In genomic region chr6:88485378-88485777, GRCm38 (mm10) we compare ENCODE assay signal across 13 mouse cellular contexts. TPM values are rescaled to one million over a fixed set of nuclear protein-coding genes. Genes with fewer than 3 reads are reported as not detected.
DNase-seq lines count a peak whose midpoint lies in the region; ATAC-seq and TF ChIP-seq lines count a peak whose summit lies in the region.
"Had no signal": no experiment of that assay in that cellular context is flagged by ENCODE, and none has a peak within 500 bp of the region (broad histone marks: within the 10 kb centered on the region; RNA-seq: fewer than 3 reads in every experiment).

No protein-coding gene starts in this region.

- TF ChIP-seq CTCF in kidney, adult 2 months (conservative IDR thresholded peaks at IDR 0.05; ENCODE audit: insufficient read depth, insufficient read length, low read depth, low read length): no peak
- no peak for TF ChIP-seq CTCF in liver, adult 2 months (IDR thresholded peaks at IDR 0.05; ENCODE audit: low read depth, low read length)

- H3K27me3 ChIP-seq in kidney, adult 2 months (replicated peaks; ENCODE audit: control insufficient read depth, insufficient read depth, low read length): no peaks in the 10 kb centered on the region
- no peaks in the 10 kb centered on the region for H3K27me3 ChIP-seq in liver, adult 2 months (ENCODE audit: control insufficient read depth, insufficient read depth, low read length)
- H3K27me3 ChIP-seq: intestine, embryonic 15.5 days had no signal

- no peak overlapping the region for H3K9ac ChIP-seq in liver, adult 2 months (ENCODE audit: low read depth, low read length)
- H3K9ac ChIP-seq: forebrain, postnatal 0 days; intestine, embryonic 15.5 days had no signal

- H3K79me2 ChIP-seq in liver, adult 2 months (ENCODE audit: control insufficient read depth, insufficient read depth, low read length): no peaks in the 10 kb centered on the region

- no peaks in the 10 kb centered on the region for H3K36me3 ChIP-seq in kidney, adult 2 months (ENCODE audit: control insufficient read depth, insufficient read depth, low read length)
- peaks cover 19% of the 10 kb centered on the region for H3K36me3 ChIP-seq in liver, adult 2 months (ENCODE audit: control insufficient read depth, insufficient read depth, low read length)

- WGBS in kidney, adult 2 months: 72% methylated on average over 6 of the region's 6 CpGs
- 35% methylated on average over 6 of the region's 6 CpGs for WGBS in liver, adult 2 months

- H3K4me1 ChIP-seq in kidney, adult 2 months (ENCODE audit: control insufficient read depth, insufficient read depth, low read length): no peaks in the 10 kb centered on the region
- H3K4me1 ChIP-seq in liver, adult 2 months (ENCODE audit: control insufficient read depth, insufficient read depth, low read length): peaks cover 5% of the 10 kb centered on the region; the same call in 1 of the 2 replicates
- H3K4me1 ChIP-seq: intestine, embryonic 15.5 days had no signal

- H3K4me3 ChIP-seq in kidney, adult 2 months (ENCODE audit: insufficient read depth, low read depth, low read length): no peak overlapping the region
- no peak overlapping the region for H3K4me3 ChIP-seq in liver, adult 2 months (ENCODE audit: insufficient read depth, low read depth, low read length)
- H3K4me3 ChIP-seq: intestine, embryonic 15.5 days had no signal

- no peak for ATAC-seq in CD4-positive, CD25-positive, alpha-beta regulatory T cell, adult 4 months
- ATAC-seq: forebrain, postnatal 0 days; intestine, embryonic 15.5 days had no signal

- H3K27ac ChIP-seq in kidney, adult 2 months (ENCODE audit: insufficient read depth, low read depth, low read length): no peak overlapping the region
- H3K27ac ChIP-seq in liver, adult 2 months (replicated peaks; ENCODE audit: insufficient read depth, low read depth, low read length): no peak overlapping the region
- H3K27ac ChIP-seq: intestine, embryonic 15.5 days had no signal

- DNase-seq in adrenal gland, adult 18-20 months (ENCODE audit: low spot score in 2 of 2): peak; percentile 29 to 42
- DNase-seq in adrenal gland, postnatal 14 days: no peak
- DNase-seq in kidney, adult 2 months: peak; percentile 44
- no peak for DNase-seq in kidney, adult 8-10 months
- peak; percentile 55 for DNase-seq in liver, adult 2 months (ENCODE audit: extremely low read depth, low read depth, low spot score)
- peak; percentile 54 for DNase-seq in lung, postnatal 14 days
- DNase-seq in left cerebral cortex, adult 8-10 months (ENCODE audit: low spot score in 2 of 2): no peak
- DNase-seq: forebrain, postnatal 0 days; gastrocnemius, postnatal 36 days; layer of hippocampus, adult 9-11 months; left cerebral cortex, postnatal 4 days had no signal

- no peak for TF ChIP-seq POLR2A in kidney, adult 2 months (IDR thresholded peaks at IDR 0.05; ENCODE audit: low read depth, low read length)
- no peak for TF ChIP-seq POLR2A in liver, adult 2 months (IDR thresholded peaks at IDR 0.05; ENCODE audit: extremely low read depth, insufficient read depth, low read length)

RNA-seq across cellular contexts. Expression of gene Ruvbl1, which starts 20.2 kb away (rescaled TPM):
- 10 to 100 TPM; 31.0 to 36.9 TPM for total RNA-seq in adrenal gland, adult 18-20 months (2021)
- 34.6 and 35.3 TPM in 2 replicates for total RNA-seq in adrenal gland, postnatal 14 days (2021)
- 21.4 and 22.9 TPM in 2 replicates for polyA plus RNA-seq in kidney, adult 2 months (2012; rRNA removed)
- total RNA-seq in liver, adult 2 months (2014; rRNA removed): 17.5 and 21.1 TPM in 2 replicates
- 13.9 and 14.0 TPM in 2 replicates for polyA plus RNA-seq in liver, adult 2 months (2012; rRNA removed)
- 10 to 100 TPM; 62.1 to 85.0 TPM for polyA plus RNA-seq in CD4-positive, CD25-positive, alpha-beta regulatory T cell, adult 4 months (2017; shearing (Covaris generic))
- 10 to 100 TPM; 36.1 to 41.9 (median 40.9) TPM for total RNA-seq in left cerebral cortex, adult 8-10 months (2022)

RNA-seq across cellular contexts. Expression of gene Sec61a1, which starts 33.3 kb away (rescaled TPM):
- 100 to 1,000 TPM; 168 to 207 TPM for total RNA-seq in adrenal gland, adult 18-20 months (2021)
- total RNA-seq in adrenal gland, postnatal 14 days (2021): 157 and 179 TPM in 2 replicates
- 146 and 187 TPM in 2 replicates for polyA plus RNA-seq in kidney, adult 2 months (2012; rRNA removed)
- total RNA-seq in liver, adult 2 months (2014; rRNA removed): 145 and 183 TPM in 2 replicates
- polyA plus RNA-seq in liver, adult 2 months (2012; rRNA removed): 255 and 340 TPM in 2 replicates
- 100 to 1,000 TPM; 183 to 268 TPM for polyA plus RNA-seq in CD4-positive, CD25-positive, alpha-beta regulatory T cell, adult 4 months (2017; shearing (Covaris generic))
- total RNA-seq in left cerebral cortex, adult 8-10 months (2022): 10 to 100 TPM; 67.9 to 83.1 (median 72.2) TPM

RNA-seq across cellular contexts. Expression of gene Eefsec, which starts 39.0 kb away (rescaled TPM):
- 10 to 100 TPM in 1 of 2 experiments, 1 to 10 TPM in 1; 10.0 to 17.4 TPM for total RNA-seq in adrenal gland, adult 18-20 months (2021)
- total RNA-seq in adrenal gland, postnatal 14 days (2021): 15.0 and 19.3 TPM in 2 replicates
- polyA plus RNA-seq in kidney, adult 2 months (2012; rRNA removed): 32.5 and 38.7 TPM in 2 replicates
- 23.7 and 27.3 TPM in 2 replicates for total RNA-seq in liver, adult 2 months (2014; rRNA removed)
- 39.2 and 42.8 TPM in 2 replicates for polyA plus RNA-seq in liver, adult 2 months (2012; rRNA removed)
- polyA plus RNA-seq in CD4-positive, CD25-positive, alpha-beta regulatory T cell, adult 4 months (2017; shearing (Covaris generic)): 10 to 100 TPM; 30.4 to 42.0 TPM
- 10 to 100 TPM; 19.5 to 24.6 (median 23.4) TPM for total RNA-seq in left cerebral cortex, adult 8-10 months (2022)

Comparison
In these comparisons a context has a peak if more than half of its experiments do, and no peak if none do; other contexts are left out.
1. DNase-seq: peak in adrenal gland, adult 18-20 months (2 of 2), kidney, adult 2 months (single experiment), liver, adult 2 months (single experiment) and lung, postnatal 14 days (single experiment); none in adrenal gland, postnatal 14 days (single experiment), kidney, adult 8-10 months (0 of 2) and left cerebral cortex, adult 8-10 months (0 of 2).